Mouse (Mus musculus) hindbrain, embryonic 11.5 days (tissue): ENCODE data around the gene Pfkfb3. TPM values are rescaled to one million over a fixed set of nuclear protein-coding genes. Genes with fewer than 3 reads are reported as not detected.

Experiments used
- ATAC-seq: fragments of 200-750 bp; cut with Nextera tagmentation; 2 replicates; pipeline ENCODE4 v1.8.0; 2017; ENCODE audit warnings: mild to moderate bottlenecking, moderate TSS enrichment, moderate library complexity; ENCODE audit not compliant: low FRiP score
- DNase-seq: peaks from one replicate; pipeline ENCODE4 v3.0.0-alpha.2; 2015; ENCODE audit warnings: low spot score
- H3K27ac ChIP-seq: fragments of 300-500 bp; sonication (generic); 2 replicates; pipeline ENCODE4 v1.5.1; 2014; ENCODE audit warnings: mild to moderate bottlenecking, low read depth, low read length
- H3K27me3 ChIP-seq: fragments of 300-500 bp; sonication (generic); 2 replicates; pipeline ENCODE4 v1.6.1; 2014; ENCODE audit warnings: mild to moderate bottlenecking, low read length, moderate library complexity, mixed read lengths; ENCODE audit not compliant: control insufficient read depth, insufficient read depth
- H3K36me3 ChIP-seq: fragments of 300-500 bp; sonication (generic); 2 replicates; pipeline ENCODE4 v1.6.1; 2014; ENCODE audit warnings: mild to moderate bottlenecking, low read length, moderate library complexity, mixed read lengths; ENCODE audit not compliant: control insufficient read depth, insufficient read depth
- H3K4me1 ChIP-seq: fragments of 300-500 bp; sonication (generic); replicated peaks from 2 replicates; pipeline ENCODE4 v1.6.1; 2014; ENCODE audit warnings: low read length, mixed read lengths; ENCODE audit not compliant: control insufficient read depth, insufficient read depth
- H3K4me2 ChIP-seq: fragments of 300-500 bp; sonication (generic); replicated peaks from 2 replicates; pipeline ENCODE4 v1.6.1; 2014; ENCODE audit warnings: mild to moderate bottlenecking, low read depth, low read length
- H3K4me3 ChIP-seq: fragments of 300-500 bp; sonication (generic); 2 replicates; pipeline ENCODE4 v1.5.1; 2014; ENCODE audit warnings: low read depth, low read length
- H3K9ac ChIP-seq: fragments of 300-500 bp; sonication (generic); 2 replicates; pipeline ENCODE4 v1.6.1; 2014; ENCODE audit warnings: low read depth, low read length
- H3K9me3 ChIP-seq: fragments of 300-500 bp; sonication (generic); 2 replicates; pipeline ENCODE4 v1.6.1; 2016; ENCODE audit warnings: low read length; ENCODE audit not compliant: control insufficient read depth
- WGBS: fragments of 180-500 bp; shearing (Covaris S2); extraction: QIAGEN DNeasy Blood & Tissue Kit; methylation state at CpG from one replicate; pipeline ENCODE4 v1.1.7; 2014; 5-methylcytosine and 5-hydroxymethylcytosine counted together
- polyA plus RNA-seq: library from polyadenylated mRNA; unstranded; fragments of >200 nt; fragmentation: Nextera tagmentation; extraction: Ambion mirVana; gene quantifications from 2 replicates; pipeline ENCODE4 v1.2.1, GENCODE M21; 2014

Gene Pfkfb3
- polyA plus RNA-seq, result 16.8 and 19.3 TPM in 2 replicates

GRCm38 (mm10) chr2:11553471-11554400 lies at the start of gene Pfkfb3:
Pfkfb3 (minus strand) TSS chr2:11554077.
- H3K9ac ChIP-seq, result peak within 1 kb of the TSS; percentile 48; the same call in 1 of the 2 replicates
- H3K4me3 ChIP-seq, result peak within 1 kb of the TSS; percentile 46
- no peaks in the 10 kb centered on the region; the same call in 1 of the 2 replicates for H3K4me1 ChIP-seq
- no peaks in the 10 kb centered on the region for H3K36me3 ChIP-seq
- H3K4me2 ChIP-seq, result peak within 1 kb of the TSS; percentile 95
- DNase-seq, result peak; percentile 70
- peaks cover 12% of the 10 kb centered on the region for H3K27me3 ChIP-seq
- ATAC-seq, result peak; percentile 86
- H3K27ac ChIP-seq, result no peak within 1 kb of the TSS
- 2% methylated on average over 59 of the region's 67 CpGs for WGBS
- H3K9me3 ChIP-seq, result no peaks in the 10 kb centered on the region

DNA sequence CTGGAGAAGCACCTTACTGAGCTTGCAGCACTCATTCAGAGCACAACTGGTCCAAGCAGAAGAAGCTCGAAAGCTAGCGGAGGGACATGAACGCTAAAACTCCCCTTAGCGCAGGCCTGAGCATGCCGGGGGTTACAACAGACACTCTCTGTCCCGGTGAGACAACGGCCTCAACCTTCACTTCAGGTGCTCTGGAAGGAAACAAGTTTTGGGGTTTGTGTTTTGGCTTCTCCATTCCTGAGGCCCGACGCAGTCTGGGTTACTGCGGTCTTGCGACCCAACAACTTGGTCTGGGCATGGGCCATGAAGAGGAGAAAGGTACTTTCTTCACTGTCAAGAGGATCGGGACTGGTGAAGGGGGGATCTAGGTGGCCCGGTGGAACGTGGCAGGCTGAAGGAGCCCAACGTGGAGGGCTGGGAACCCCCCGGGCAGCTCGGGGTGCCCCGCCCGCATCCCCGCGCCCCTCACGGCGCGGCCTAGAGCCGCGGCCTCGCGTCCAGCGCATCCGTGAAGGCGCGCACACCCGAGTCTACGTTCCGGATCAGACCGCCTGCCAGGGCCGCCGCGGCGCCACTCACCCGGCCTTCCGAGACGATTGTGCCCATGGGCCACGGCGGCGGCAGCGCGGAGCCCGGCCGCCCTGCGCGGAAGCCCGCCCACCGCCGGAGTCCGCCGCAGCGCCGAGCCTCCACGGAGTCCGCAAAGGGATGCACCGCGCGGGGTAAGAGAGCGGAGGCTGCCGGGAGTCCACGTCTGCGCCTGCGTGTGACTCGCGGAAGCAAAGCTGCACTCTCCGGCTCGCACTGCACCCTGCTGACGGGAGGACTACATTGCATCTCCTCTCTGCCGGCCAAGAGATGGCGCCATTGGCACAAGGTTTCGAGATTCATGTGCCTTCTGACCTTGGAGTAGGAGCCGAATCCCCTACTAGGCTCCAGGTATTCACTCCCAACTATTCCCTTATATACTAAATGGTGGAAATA lies 48.9 kb upstream of the Pfkfb3 start:
- WGBS, result 1% methylated on average over 68 of the region's 78 CpGs
- Histone ChIP-seq H3K27me3 (no peaks in the 10 kb centered on the region), H3K27ac (peak overlapping the region; percentile 61; the same call in 1 of the 2 replicates), H3K4me3 (peak overlapping the region; percentile 92), H3K4me1 (no peaks in the 10 kb centered on the region), H3K9me3 (no peaks in the 10 kb centered on the region), H3K4me2 (peak overlapping the region; percentile 69), H3K9ac (peak overlapping the region; percentile 97), H3K36me3 (peaks cover 4% of the 10 kb centered on the region; the same call in 1 of the 2 replicates)
- ATAC-seq (peak; percentile 99), DNase-seq (peak; percentile 96)

DNA sequence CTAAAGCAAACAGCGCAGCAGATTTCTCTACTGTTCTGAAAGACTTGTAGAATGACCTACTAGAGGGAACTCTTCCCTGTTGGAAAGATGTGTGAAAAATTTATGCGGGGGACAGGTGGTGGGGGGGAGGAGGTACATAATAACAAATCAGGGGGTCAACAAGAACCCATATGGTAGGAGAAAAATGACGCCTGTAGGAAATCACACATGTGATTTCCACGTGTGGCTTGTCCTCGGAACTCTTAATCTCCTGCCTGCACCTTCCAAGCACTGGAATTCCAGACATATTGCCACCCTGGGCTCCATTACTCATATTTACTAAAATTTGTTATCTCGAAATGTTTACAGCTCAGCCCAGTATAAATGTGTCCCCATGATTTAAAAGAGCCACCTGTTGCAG lies 47.9 kb upstream of the Pfkfb3 start:
- Histone ChIP-seq H3K27ac (no peak overlapping the region), H3K9ac (peak overlapping the region; percentile 97), H3K36me3 (peaks cover 6% of the 10 kb centered on the region; the same call in 1 of the 2 replicates), H3K4me3 (peak overlapping the region; percentile 92), H3K4me1 (no peaks in the 10 kb centered on the region), H3K27me3 (no peaks in the 10 kb centered on the region), H3K9me3 (no peaks in the 10 kb centered on the region), H3K4me2 (peak overlapping the region; percentile 69)
- ATAC-seq (no peak), DNase-seq (no peak)
- WGBS, result 88% methylated on average over 6 of the region's 6 CpGs

DNA sequence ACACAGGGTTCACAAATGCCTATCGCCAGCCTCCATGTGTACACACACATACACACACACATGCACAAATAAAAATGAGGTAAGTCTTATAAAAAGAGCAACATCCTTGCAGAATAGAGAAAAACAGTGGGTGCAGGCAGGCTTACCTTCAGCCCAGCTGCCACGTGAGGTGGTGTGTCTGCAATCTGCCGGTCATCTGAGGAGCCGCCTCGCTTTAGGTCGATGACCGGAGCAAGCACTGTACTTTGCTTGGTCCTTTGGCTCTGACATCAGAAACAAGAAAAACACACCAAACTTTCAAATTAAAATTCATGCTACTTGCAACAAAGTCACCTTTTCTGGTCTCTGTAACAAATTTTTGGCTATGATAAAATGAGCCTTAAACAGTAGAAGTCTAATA lies 44.0 kb upstream of the Pfkfb3 start:
- no peak overlapping the region for H3K4me3 ChIP-seq
- no peak overlapping the region for H3K27ac ChIP-seq
- ATAC-seq (no peak), DNase-seq (no peak)
- H3K9ac ChIP-seq, result no peak overlapping the region
- peaks cover 16% of the 10 kb centered on the region; the same call in 1 of the 2 replicates for H3K36me3 ChIP-seq
- no peak overlapping the region for H3K4me2 ChIP-seq
- 96% methylated on average over 7 of the region's 7 CpGs for WGBS
- no peaks in the 10 kb centered on the region for H3K27me3 ChIP-seq
- no peaks in the 10 kb centered on the region for H3K4me1 ChIP-seq
- H3K9me3 ChIP-seq, result no peaks in the 10 kb centered on the region

GRCm38 (mm10) chr2:11596690-11597089 lies 42.8 kb upstream of the Pfkfb3 start:
- Histone ChIP-seq H3K4me1 (no peaks in the 10 kb centered on the region), H3K9ac (no peak overlapping the region), H3K27ac (no peak overlapping the region), H3K36me3 (peaks cover 21% of the 10 kb centered on the region; the same call in 1 of the 2 replicates), H3K4me2 (no peak overlapping the region), H3K4me3 (no peak overlapping the region), H3K27me3 (no peaks in the 10 kb centered on the region), H3K9me3 (no peaks in the 10 kb centered on the region)
- 93% methylated on average over 2 of the region's 2 CpGs for WGBS
- ATAC-seq, result no peak
- no peak for DNase-seq

DNA sequence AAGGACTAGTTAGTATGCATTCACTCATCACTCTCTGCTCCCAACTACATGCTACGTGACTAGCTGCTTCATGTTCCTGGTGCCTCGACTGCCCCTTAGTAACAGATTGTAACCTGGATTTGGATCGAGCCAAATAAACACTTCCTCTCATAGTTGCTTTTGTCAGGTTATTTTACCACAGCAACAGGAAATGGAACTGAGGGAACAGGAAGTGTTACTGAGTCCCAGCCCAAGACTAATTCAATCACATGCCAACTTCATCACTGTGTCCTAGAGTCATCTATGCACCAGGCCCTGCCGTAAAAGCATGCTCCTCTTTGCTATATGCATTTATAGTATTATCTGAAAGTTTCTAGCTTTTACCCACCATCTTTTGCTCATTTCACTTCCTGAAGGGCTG lies 34.1 kb upstream of the Pfkfb3 start:
- Histone ChIP-seq H3K9ac (no peak overlapping the region), H3K4me1 (no peaks in the 10 kb centered on the region), H3K4me3 (no peak overlapping the region), H3K27me3 (no peaks in the 10 kb centered on the region), H3K36me3 (peaks cover 13% of the 10 kb centered on the region), H3K9me3 (no peaks in the 10 kb centered on the region), H3K27ac (no peak overlapping the region), H3K4me2 (no peak overlapping the region)
- WGBS, result 89% methylated on average over 4 of the region's 4 CpGs
- DNase-seq (no peak), ATAC-seq (no peak)

- H3K4me1 ChIP-seq, result no peaks in the 10 kb centered on the region
- 93% methylated on average over 4 of the region's 4 CpGs for WGBS
- no peak overlapping the region for H3K27ac ChIP-seq
- no peak overlapping the region for H3K9ac ChIP-seq
- DNase-seq (no peak), ATAC-seq (no peak)
- no peak overlapping the region for H3K4me2 ChIP-seq
- no peaks in the 10 kb centered on the region for H3K27me3 ChIP-seq
- H3K9me3 ChIP-seq, result no peaks in the 10 kb centered on the region
- 0 out of 2 replicates have a peak, but pooled peaks cover 2% of the 10 kb centered on the region for H3K36me3 ChIP-seq
- H3K4me3 ChIP-seq, result no peak overlapping the region
These were observed 25.5 kb upstream of the Pfkfb3 start for GRCm38 (mm10) chr2:11579399-11579798.

DNA sequence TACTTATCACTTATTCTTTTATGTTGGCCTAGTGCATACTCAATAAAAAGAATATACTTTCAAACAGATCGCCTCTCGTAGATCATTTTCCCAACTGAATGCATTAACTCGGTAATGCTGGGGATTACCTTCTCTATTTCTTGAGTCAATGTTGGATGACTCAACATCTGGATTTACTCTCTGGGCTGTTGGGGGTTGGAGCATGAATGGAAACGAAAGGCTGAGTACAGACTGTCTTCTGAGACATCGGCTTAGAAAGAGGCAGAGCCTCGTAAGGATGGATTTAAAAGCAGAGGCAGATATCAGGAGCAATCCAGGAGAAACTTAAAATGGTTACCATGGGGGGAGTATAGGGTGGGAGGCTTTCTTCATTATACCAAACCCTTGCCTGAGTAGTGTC lies 24.3 kb upstream of the Pfkfb3 start:
- no peak for DNase-seq
- no peak overlapping the region for H3K27ac ChIP-seq
- no peak overlapping the region for H3K4me3 ChIP-seq
- no peaks in the 10 kb centered on the region for H3K4me1 ChIP-seq
- H3K9ac ChIP-seq, result no peak overlapping the region
- no peak overlapping the region for H3K4me2 ChIP-seq
- no peaks in the 10 kb centered on the region for H3K9me3 ChIP-seq
- H3K36me3 ChIP-seq, result 0 out of 2 replicates have a peak, but pooled peaks cover 2% of the 10 kb centered on the region
- 91% methylated on average over 6 of the region's 6 CpGs for WGBS
- ATAC-seq, result no peak
- no peaks in the 10 kb centered on the region for H3K27me3 ChIP-seq
